In the genomic region with DNA sequence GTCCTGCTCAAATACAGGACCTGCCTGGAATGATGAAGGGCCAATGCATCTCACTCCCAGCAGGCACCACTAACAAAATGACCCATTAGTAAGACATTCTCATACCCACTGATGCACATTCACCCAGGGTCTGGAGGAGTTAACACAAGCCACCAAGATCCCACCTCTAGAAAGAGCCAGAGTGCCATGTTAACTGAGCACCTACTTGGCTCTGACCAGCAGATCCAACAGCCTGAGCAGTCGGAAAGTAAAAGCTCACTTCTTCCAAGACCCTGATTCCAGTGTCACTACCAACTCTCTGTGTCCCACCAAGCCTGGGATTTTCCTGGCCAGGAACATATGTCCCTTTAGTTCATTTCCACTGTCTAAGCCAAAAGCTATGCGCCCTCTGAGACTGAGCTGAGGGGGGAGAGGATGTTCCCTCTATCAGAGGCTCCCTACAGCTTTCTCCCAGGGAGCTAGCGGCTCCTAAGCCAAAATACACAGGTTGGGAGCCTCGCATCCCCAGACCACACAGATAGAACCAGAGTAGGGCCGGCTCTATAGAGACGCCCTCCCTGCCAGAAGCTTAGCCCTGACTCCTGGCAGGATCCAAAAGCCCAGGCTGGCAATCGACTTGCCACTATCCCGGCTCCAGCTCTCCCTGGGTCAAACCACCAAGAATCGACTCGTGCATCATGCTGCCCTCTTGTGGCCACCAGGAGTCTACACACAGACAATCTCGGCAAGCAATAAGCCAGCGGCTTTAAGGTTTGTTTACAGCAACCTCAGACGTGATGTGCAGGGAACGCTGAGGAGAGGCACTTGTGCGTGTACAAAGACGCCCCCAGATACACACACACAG, we compare ENCODE assay signal across 8 mouse cellular contexts.
DNase-seq lines count a peak whose midpoint lies in the region; ATAC-seq lines count a peak whose summit lies in the region.

No protein-coding gene starts in this region.

- no peaks in the 10 kb centered on the region for H3K27me3 ChIP-seq in forebrain, embryonic 15.5 days
- H3K27me3 ChIP-seq in hindbrain, embryonic 12.5 days, result no peaks in the 10 kb centered on the region; the same call in 1 of the 2 replicates
- H3K27me3 ChIP-seq in midbrain, embryonic 10.5 days (ENCODE audit: low read depth, poor library complexity, severe bottlenecking), result peaks cover 21% of the 10 kb centered on the region; the same call in 1 of the 2 replicates

- peak; percentile 58 for DNase-seq in layer of hippocampus, adult 11-12 months (ENCODE audit: low spot score)
- no peak for DNase-seq in layer of hippocampus, adult 9-11 months
- peak; percentile 91 for DNase-seq in cerebellum, adult 11-12 months
- peak; percentile 44 to 74 for DNase-seq in layer of hippocampus, postnatal 25 days (ENCODE audit: extremely low spot score in 1 of 2, low spot score in 1 of 2)
- peak; percentile 79 for DNase-seq in midbrain, embryonic 10.5 days (ENCODE audit: low spot score)
- peak; percentile 76 for DNase-seq in right cerebral cortex, postnatal 4 days

- WGBS in forebrain, embryonic 15.5 days, result 16% methylated on average over 16 of the region's 16 CpGs
- 16% methylated on average over 16 of the region's 16 CpGs for WGBS in hindbrain, embryonic 12.5 days
- WGBS in midbrain, embryonic 10.5 days, result 14% methylated on average over 16 of the region's 16 CpGs

- no peaks in the 10 kb centered on the region for H3K36me3 ChIP-seq in forebrain, embryonic 15.5 days
- H3K36me3 ChIP-seq in hindbrain, embryonic 12.5 days, result no peaks in the 10 kb centered on the region
- no peaks in the 10 kb centered on the region for H3K36me3 ChIP-seq in midbrain, embryonic 10.5 days

- peak overlapping the region; percentile 33 for H3K4me2 ChIP-seq in forebrain, embryonic 15.5 days (replicated peaks)
- peak overlapping the region; percentile 38 for H3K4me2 ChIP-seq in hindbrain, embryonic 12.5 days (replicated peaks)

- 0 out of 2 replicates have a peak overlapping the region, but pooled peaks have one; percentile 4 for H3K4me3 ChIP-seq in forebrain, embryonic 15.5 days
- peak overlapping the region; percentile 10; the same call in 1 of the 2 replicates for H3K4me3 ChIP-seq in hindbrain, embryonic 12.5 days
- peak overlapping the region; percentile 41 for H3K4me3 ChIP-seq in midbrain, embryonic 10.5 days

- H3K27ac ChIP-seq in forebrain, embryonic 15.5 days (replicated peaks), result no peak overlapping the region
- H3K27ac ChIP-seq in hindbrain, embryonic 12.5 days, result no peak overlapping the region
- no peak overlapping the region for H3K27ac ChIP-seq in midbrain, embryonic 10.5 days (replicated peaks)

- H3K9me3 ChIP-seq in forebrain, embryonic 15.5 days, result no peaks in the 10 kb centered on the region
- no peaks in the 10 kb centered on the region for H3K9me3 ChIP-seq in hindbrain, embryonic 12.5 days (replicated peaks)
- no peaks in the 10 kb centered on the region for H3K9me3 ChIP-seq in midbrain, embryonic 10.5 days (replicated peaks)

- ATAC-seq in forebrain, embryonic 15.5 days (replicated peaks), result peak; percentile 63
- peak; percentile 56 for ATAC-seq in hindbrain, embryonic 12.5 days (ENCODE audit: low FRiP score)

- H3K4me1 ChIP-seq in forebrain, embryonic 15.5 days, result peaks cover 25% of the 10 kb centered on the region
- peaks cover 8% of the 10 kb centered on the region for H3K4me1 ChIP-seq in hindbrain, embryonic 12.5 days
- H3K4me1 ChIP-seq in midbrain, embryonic 10.5 days, result peaks cover 8% of the 10 kb centered on the region

- no peak overlapping the region for H3K9ac ChIP-seq in forebrain, embryonic 15.5 days (replicated peaks)
- H3K9ac ChIP-seq in hindbrain, embryonic 12.5 days, result 0 out of 2 replicates have a peak overlapping the region, but pooled peaks have one; percentile 35
